Mouse (Mus musculus) heart, adult 8-10 months (tissue): Measurements from ENCODE around the gene Bcl2l1. TPM values are rescaled to one million over a fixed set of nuclear protein-coding genes. Genes with fewer than 3 reads are reported as not detected.

Experiments
- DNase-seq: peaks from one replicate; pipeline ENCODE4 v3.0.0; 2022; ENCODE audit warnings: low spot score
- total RNA-seq, 4 experiments: library from RNA; stranded (reverse); gene quantifications; 2 replicates each; pipeline ENCODE4 v1.2.4; 2022

Gene Bcl2l1
- total RNA-seq, 4 experiments from 2014 or later, result 46.9 to 66.6 (median 51.4) TPM

DNA sequence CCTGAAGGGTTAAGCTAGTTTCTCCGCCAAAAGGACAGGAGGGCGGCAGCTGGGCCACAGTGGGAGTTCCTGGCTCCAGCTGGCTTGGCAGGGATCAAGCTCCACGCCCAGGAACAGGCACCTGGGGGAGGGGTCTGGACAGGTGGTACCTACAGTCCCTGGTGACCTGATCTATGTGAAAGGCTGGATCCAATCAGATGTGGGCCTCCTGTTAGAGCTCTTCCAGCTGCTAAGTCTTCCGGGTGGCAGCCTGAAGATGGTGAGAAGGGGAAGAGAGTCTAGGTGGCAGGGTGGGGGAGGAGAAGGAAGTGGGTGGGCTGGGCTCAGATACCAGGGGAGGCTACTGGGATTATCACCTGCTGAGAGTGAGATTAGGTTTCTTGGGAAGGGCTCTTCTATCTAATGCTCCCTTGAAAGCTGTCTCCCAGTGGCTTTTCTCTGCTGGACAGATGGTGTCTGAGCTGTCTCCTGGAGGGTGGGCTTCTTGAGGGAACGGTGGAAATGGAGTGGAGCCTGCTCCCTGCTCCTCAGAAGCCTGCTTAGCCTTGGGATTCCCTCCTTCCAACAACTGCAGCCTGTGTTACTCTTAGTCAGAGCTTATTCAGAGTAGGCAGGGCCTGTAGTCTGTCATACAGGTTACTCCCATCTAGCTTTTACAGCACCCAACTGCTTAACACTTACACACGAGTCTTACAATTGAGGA, 27.0 kb downstream of the Bcl2l1 start:
- DNase-seq, result no peak

- DNase-seq, result no peak
These were observed 28.4 kb downstream of the Bcl2l1 start for GRCm38 (mm10) chr2:152803081-152803480.

GRCm38 (mm10) chr2:152802303-152802702, 29.2 kb downstream of the Bcl2l1 start:
- no peak for DNase-seq

- DNase-seq, result no peak
These were observed 30.8 kb downstream of the Bcl2l1 start for GRCm38 (mm10) chr2:152800762-152801113.

GRCm38 (mm10) chr2:152799954-152800761, 31.4 kb downstream of the Bcl2l1 start:
- no peak for DNase-seq

DNA sequence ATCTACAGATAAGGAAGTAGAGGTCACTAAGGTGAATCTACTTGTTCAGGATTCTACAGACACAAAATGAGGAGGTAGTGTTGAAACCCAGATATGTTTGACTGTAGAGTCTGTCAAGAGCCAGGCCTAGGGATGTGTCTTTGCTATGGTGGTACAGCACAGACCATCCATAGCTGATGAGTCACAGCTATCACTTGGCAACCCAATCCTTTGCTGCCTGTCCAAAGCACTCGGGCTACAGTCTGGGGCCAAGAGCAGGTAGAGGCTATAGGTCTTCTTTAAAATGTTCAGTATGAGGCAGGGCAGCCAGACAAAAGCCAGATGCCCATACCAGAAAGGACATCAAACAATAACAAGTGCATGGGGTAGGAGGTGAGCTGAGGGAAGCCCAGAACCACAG, 33.9 kb downstream of the Bcl2l1 start:
- DNase-seq, result no peak

- DNase-seq, result no peak
These were observed 37.2 kb downstream of the Bcl2l1 start for GRCm38 (mm10) chr2:152794281-152794827.

DNA sequence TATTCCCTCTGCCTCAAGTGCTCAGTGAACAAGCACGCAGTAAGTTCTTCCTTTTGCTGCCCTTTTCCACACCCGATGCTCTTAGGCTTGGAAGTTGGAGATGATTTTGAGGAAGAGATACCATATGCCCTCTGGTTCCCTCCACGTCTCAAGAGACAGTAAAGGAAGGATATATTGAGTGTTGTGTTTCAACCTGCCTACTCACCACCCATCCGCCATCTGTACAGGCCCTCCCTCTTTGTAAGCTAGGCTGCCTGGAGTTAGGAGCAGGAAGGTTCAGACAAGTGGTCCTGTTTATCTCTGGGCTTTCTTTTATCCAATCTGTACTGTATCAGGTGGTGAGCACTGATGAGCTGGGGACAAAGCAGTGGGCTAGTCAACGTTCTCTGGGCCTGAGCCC, 38.1 kb downstream of the Bcl2l1 start:
- DNase-seq, result no peak

DNA sequence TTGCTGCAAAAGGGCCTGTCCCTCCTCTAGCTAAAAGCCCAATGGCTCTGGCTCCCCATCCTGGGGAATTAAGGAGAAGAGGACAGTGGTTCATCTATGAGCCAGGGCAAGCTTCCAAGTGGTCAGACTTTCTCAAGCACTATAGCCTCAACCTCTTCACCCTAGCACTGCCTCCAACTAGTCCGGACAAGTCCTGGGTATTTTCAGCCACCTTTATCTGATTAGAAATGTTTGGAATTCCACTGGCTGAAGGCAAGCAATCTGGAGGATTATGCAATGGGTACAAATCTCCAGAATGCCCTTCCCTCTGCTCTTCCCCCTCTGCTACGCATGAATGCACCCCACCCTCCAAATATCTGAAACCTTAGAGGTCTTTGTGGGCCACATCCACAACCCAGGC, 39.1 kb downstream of the Bcl2l1 start:
- DNase-seq, result no peak

DNA sequence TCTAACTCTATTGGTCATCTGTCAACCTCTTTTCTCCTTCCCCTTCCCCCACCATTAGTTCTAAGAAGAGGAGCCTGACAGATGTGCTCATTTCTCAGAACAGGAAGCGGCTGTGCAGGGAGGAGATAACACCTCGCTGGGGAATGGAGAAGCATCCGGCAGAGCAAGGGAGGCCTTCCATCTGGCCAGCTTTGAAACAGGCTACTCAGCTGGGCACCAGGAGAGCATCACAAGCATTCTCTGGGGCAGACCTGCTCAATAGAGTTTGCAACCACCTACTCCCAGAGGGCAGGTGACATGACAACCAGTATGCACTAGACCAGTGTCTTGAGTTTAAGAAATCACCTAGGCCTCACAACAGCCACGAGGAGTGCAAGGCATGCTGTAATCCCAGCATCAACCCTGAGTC, 41.9 kb downstream of the Bcl2l1 start:
- peak; percentile 80 for DNase-seq

- DNase-seq, result peak; percentile 70
These were observed 42.6 kb downstream of the Bcl2l1 start for GRCm38 (mm10) chr2:152788892-152789421.

- no peak for DNase-seq
These were observed 44.0 kb downstream of the Bcl2l1 start for GRCm38 (mm10) chr2:152787543-152787942.

DNA sequence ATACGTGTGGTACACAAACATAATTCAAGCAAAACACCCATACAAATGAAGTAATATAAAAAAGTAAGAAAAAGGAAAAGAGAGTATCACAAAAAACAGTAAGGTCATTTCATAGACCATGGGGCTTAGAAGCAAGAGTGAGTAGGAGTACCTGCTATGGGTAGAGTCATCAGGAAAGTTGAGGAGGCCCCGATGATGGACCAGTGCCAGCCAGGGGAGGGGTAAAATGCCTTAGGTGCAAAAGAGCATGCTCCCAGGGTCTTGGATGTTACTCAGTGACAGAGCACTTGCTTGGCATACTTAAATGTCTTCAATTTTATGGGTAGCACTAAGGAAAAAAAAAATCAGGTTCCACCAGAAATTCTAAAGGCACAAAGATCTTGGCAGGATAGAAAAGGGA, 44.4 kb downstream of the Bcl2l1 start:
- no peak for DNase-seq

DNA sequence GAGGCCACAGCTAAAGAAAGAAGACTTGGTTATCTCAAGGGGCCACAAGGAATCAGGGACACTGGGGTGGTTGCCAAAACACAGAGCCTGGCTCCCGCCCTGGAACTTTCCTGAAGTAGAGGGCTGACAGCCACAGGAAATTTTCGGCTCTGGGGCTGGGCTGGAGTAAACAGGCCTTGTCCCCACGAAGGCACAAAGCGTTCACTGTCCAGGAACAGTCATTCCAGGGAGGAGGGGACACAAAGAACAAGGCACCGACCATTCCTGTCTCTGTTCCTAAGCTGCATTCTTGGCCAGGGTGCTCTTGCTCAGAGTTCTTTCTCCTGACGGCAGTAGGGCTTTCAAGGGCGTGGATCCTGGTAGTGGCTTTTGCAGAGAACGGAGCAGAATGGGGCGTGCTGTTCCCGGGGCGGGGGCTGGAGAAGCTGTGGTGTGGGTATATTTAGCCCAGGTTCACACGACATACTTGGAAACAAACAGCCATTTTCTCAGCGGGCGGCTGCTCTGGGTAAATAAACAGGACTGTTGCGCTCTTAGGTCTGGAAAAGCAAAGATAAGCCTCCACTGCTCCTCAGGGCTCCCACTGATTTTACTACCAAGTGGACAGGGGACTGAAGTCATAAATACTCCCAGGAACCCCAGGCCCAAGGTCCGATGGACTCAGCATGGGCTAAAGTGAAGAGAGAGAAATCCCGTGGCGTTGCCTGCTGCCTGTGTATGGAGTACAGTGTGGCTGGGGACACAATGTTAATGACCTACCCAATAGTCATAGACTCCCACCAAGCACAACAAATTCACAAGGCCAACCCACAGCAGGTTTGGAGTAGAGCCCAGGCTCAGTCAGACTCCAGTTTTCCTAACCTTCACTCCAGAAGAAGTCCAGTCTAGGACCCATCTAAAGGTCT, 45.8 kb downstream of the Bcl2l1 start:
- peak; percentile 97 for DNase-seq

DNA sequence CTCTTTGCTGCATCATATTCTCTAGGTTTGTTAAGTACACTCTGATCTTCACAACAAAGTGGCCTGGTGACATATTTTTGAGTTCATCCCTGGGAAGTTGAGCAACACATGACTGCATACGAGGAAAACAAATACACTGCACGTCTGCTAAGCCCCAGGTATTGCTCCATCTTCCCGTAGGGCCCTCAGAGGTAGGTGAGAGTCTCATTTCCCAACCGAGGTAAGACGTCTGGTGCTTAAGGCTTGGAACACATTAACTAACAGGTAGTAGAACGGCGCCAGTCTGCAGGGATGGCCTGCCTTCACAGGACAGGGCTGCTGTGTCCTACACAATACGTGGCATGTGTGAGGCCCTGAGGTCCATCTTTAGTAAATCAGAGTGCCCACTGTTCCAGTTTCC, 46.9 kb downstream of the Bcl2l1 start:
- no peak for DNase-seq

- DNase-seq, result no peak
These were observed 48.3 kb downstream of the Bcl2l1 start for GRCm38 (mm10) chr2:152783241-152783640.

GRCm38 (mm10) chr2:152782656-152783055, 48.9 kb downstream of the Bcl2l1 start:
- no peak for DNase-seq

- DNase-seq, result no peak
These were observed 50.4 kb downstream of the Bcl2l1 start for GRCm38 (mm10) chr2:152781031-152781711.

DNA sequence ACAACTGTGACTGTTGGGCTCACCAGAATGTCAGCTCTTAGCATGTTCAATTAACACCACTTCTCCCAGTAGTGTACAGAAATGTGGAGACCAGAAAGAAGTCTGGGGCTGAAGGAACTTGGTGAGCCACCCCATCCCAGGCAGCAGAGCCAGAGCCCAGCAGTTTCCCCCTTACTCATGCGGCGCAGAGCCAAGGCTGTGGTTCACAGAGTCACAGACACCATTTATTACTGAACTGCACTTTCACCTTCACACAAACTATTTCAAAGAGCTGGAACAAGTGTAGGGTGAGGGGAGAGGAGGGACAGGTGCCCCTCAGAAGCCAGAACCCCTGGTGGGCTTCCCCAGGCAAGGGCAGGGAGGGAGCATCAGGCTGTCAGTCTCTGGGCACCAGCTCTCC, 51.1 kb downstream of the Bcl2l1 start:
- no peak for DNase-seq

GRCm38 (mm10) chr2:152777081-152777480, 54.4 kb downstream of the Bcl2l1 start:
- no peak for DNase-seq

DNA sequence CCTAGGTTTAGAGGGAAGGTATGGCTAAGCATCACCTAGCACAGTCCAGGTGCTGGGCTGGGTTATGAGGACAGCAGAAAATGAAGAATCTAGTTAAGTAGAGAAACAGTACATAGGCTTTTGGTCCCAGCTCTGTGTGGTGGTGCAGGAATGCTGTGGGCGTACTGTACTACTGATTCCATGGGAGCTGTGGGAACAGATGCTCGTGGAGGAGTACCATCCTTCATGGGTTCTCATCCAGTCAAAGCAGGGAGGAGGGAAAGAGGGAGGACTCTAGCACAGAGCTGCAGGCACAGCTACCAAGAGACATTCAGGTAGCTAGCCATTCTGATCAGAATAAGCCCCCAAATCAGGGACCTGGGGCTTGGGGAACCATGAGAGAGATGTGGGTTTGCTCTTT, 55.1 kb downstream of the Bcl2l1 start:
- no peak for DNase-seq
